Mouse (Mus musculus): Measurements from ENCODE around the gene Fam206a. TPM values are rescaled to one million over a fixed set of nuclear protein-coding genes. Genes with fewer than 3 reads are reported as not detected.

Gene Fam206a
- total RNA-seq, 1 experiment from 2014 or later: 14.6 TPM

DNA sequence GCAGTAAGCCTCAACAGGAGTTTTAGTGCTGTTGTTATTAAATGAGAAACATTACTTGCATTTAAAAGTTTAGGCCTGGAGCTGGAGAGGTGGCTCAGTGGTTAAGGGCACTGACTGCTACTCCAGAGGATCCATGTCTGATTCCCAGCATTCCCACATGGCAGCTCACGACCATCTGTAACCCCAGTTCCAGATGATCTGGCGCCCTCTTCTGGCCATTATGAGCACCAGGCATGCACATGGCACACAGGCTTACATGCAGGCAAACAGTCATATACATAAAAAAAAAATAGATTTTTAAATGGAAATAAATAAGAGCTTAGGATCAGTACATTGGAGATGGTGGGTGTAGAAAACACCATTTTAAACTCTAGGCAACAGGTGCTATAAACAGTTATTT is 41.8 kb downstream of the Fam206a start:
- no peak for DNase-seq

DNA sequence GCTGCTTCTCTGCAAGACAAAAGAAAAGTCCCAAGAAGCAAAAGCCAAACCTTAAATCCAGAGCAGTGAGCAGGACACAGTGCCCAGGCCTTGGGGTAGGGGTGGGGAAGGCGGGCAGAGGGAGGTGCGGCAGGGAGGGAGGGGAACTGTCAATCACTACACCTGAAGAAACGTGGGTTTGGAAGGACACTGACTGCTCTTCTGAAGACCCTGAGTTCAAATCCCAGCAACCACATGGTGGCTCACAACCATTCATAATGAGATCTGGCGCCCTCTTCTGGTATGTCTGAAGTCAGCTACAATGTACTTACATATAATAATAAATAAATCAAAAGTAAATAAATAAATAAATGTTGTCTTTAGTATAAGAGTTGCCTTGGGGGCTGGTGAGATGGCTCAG is 42.8 kb downstream of the Fam206a start:
- DNase-seq: no peak

DNA sequence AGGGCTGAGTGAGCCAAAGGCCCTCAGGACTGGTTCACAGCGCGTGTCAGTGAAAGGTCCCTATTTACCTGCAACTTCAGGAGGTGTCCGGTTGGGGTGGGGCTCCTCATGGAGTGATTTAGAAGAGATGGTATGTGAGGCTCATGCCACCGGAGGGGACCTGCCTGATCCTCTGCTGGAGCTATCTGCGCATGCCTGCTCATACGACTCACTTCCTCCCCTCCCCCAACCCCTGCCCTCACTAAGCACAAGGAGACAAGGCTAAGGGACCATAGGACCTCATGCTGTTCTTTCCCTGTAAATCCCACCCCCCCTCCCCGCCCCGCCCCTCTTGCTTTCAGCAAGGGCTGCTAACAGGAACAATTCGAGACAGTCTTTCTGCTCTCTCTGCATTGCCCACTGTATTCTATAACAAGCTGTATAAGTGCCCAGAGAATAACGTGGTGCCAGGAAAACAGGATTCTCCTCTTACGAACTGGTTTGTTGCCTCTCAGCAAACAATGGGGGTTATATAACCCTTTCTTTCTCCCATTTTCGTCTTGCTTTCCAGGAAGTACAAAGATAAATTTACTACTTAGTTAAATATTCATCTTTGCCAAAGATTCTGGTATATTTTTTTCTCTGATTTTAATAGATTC is 43.9 kb downstream of the Fam206a start:
- no peak for DNase-seq

DNA sequence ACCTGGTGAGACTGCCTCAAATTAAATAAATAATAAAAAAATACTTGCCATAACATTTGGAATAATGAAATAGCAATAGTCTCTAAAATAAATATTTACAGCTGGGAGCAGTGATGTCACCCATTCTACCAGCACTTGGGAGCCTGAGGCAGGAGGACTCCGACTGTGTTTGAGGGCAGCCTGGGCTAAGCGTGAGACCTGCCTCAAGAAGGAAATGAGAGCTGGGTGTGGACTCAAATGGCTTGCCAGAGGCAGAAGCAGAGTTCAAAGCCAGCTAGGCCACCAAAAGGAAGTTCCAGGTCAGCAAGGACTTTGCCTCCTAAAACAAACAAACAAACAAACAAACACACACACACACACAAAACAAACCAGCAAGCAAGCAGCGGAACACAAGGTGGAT is 45.3 kb downstream of the Fam206a start:
- DNase-seq: no peak

DNA sequence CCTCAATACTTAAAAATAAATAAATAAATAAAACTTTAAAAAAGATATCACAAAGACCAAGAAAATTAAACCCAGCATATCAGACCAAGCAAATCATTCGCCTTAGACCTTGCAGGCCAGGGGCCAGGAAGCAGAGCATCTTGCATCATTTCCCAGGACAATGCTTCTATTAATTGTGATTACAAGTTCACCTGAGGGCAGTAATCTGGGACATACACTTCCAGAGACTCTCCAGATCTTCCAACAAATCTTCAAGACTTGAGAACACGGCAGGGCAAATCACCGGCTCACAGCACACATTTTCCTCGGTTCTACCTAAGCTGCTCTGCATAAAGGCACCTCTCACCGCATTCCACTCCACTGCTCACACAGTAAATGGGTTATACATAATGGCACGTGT is 45.9 kb downstream of the Fam206a start:
- no peak for DNase-seq

DNA sequence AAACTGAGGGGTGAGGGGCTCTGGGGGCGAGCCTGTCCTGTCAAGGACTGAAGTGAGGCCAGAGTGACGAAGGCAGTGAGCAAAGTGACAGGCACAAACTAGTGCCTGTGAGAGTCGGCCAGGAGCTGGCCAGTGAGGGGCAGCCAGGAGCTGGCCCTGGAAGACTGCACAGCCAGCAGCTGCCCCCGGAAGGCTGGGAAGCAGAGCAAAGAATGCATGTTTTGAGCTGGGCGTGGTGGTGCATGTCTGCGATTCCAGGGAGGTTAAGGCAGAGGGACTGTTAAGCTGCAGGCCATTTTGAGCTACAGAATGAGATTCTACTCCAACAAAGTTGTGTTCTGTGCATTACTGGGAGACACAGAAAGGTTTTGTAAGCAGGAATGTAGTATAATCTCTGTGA is 48.6 kb downstream of the Fam206a start:
- DNase-seq: no peak

DNA sequence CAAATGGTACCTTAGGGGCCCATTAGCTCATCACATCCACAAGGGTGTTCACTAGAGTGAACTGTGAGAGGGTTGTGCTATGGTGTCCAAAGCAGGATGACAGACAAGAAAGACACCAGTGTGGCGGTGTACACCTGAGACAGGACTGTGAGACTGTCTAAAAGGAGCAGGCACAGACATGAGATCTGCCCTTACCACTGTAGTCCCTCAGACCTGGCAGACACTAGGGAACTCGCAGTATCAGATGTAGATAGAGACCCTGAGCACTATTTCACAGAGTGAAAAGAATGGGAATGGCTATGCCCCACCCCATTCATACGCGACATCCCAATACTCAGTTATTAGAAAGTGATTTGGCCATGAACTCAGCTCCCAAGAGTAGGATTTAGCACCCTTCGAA is 53.8 kb downstream of the Fam206a start:
- DNase-seq: no peak

DNA sequence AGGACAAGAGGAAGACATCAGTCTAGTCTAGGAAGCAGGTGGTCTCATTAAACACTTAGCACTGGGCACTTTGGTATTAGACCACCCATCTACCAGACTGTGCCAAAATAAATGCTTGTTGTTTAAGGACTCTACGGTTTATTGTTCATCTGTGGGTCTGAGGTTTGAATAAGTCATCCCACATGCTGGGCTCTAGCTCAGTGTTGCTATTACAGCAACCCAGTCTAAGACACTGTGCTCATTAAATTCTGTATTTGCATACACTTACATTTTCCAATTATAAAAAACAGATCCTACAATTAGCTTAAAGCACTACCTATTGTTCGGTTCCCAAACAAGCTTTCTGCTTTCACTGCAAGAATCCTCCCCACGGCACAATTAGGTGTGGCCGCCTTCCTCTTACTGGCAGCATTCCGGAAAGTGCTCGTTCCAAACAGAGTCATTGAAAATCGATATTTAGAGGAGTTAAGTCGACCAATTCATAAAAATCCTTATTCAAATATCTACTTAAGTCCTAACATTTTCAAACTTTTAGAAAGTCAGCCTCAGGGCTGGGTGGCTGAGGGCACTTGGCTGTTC is 54.3 kb downstream of the Fam206a start:
- DNase-seq: no peak

DNA sequence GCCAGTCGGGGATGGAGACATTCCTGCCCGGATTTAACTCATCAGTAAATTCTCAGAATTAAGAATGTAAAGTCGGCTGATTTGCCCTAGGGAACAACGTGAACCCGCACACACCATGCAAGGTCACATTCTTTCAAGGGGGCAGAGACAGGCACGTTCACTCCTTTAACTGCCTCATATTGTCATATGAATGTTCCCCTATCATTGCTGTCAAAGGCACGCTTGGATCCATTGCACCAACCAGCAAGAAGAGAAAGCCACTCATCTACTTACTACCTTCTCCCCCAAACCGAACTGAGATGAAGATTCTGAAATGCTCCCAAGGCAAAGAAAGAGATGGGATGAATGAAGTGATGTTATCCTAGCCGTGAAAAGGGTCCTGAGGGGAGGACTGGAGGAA is 56.6 kb downstream of the Fam206a start:
- DNase-seq: no peak

Other genes with a start within 250 kb of the Fam206a start
- gene Gm26657, start 62.3 kb upstream of the Fam206a start, total RNA-seq (2021): not detected in 2 replicates
- not detected in 2 replicates for gene Actl7b, start 60.9 kb upstream of the Fam206a start, total RNA-seq (2021)
- not detected in 2 replicates for gene Actl7a, start 58.9 kb upstream of the Fam206a start, total RNA-seq (2021)
- gene Elp1, start within 50 bp of the Fam206a start, total RNA-seq (2021): 35.5 and 40.1 TPM in 2 replicates
- gene Ctnnal1, start 62.8 kb downstream of the Fam206a start, total RNA-seq (2021): 21.9 and 26.6 TPM in 2 replicates
- gene Tmem245, start 145.1 kb downstream of the Fam206a start, total RNA-seq (2021): 46.7 and 53.9 TPM in 2 replicates
- 0.24 and 0.39 TPM in 2 replicates for gene Frrs1l, start 188.0 kb downstream of the Fam206a start, total RNA-seq (2021)

All from adrenal gland, postnatal 25 days (tissue).